In the genomic region with DNA sequence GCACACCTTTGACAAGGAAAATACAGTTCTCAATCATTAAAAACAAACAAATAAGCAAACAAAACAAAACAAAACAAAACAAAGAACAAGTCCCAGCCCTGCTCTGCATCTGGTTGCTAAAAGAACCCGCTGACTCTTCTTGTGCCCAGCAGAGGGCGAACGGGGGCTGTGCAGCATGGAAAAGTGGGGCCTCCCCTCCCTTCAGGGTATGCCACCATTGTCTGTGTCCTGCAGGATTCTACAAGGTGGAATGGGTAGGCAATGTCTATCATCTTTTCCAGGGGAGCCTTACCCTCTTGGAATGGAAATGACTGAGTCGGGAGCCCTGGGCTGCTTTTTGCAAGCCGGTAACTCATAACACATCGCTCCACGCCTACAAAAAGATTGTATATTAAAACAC, we compare ENCODE assay signal across 9 mouse cellular contexts. TPM values are rescaled to one million over a fixed set of nuclear protein-coding genes. Genes with fewer than 3 reads are reported as not detected.
A peak's percentile ranks its signal among the peaks of the same experiment; 100 is the strongest.
DNase-seq lines count a peak whose midpoint lies in the region; ATAC-seq and TF ChIP-seq lines count a peak whose summit lies in the region.
"Had no signal": no experiment of that assay in that cellular context is flagged by ENCODE, and none has a peak within 500 bp of the region (broad histone marks: within the 10 kb centered on the region; RNA-seq: fewer than 3 reads in every experiment).

No protein-coding gene starts in this region.

- ATAC-seq in embryonic facial prominence, embryonic 14.5 days (ENCODE audit: low read depth): peak; percentile 50; the same call in 1 of the 2 replicates
- ATAC-seq in liver, embryonic 14.5 days (ENCODE audit: insufficient read depth): no peak

- 67% methylated on average over 7 of the region's 7 CpGs for whole genome bisulfite sequencing in embryonic facial prominence, embryonic 14.5 days
- WGBS in liver, embryonic 14.5 days (ENCODE audit: insufficient replicate concordance): 58% methylated on average over 7 of the region's 7 CpGs

- no peaks in the 10 kb centered on the region for H3K36me3 ChIP-seq in E14TG2a.4 (ENCODE audit: insufficient read depth, low read length)
- no peaks in the 10 kb centered on the region for H3K36me3 ChIP-seq in embryonic facial prominence, embryonic 14.5 days (ENCODE audit: control insufficient read depth, insufficient read depth, low read length)
- H3K36me3 ChIP-seq in liver, embryonic 14.5 days (replicated peaks; ENCODE audit: control insufficient read depth, insufficient read depth, low read depth): no peaks in the 10 kb centered on the region
- H3K36me3 ChIP-seq: embryonic facial prominence, embryonic 12.5 days had no signal

- H3K27ac ChIP-seq in embryonic facial prominence, embryonic 14.5 days (replicated peaks; ENCODE audit: low read depth, low read length): no peak overlapping the region
- H3K27ac ChIP-seq in liver, embryonic 14.5 days: no peak overlapping the region
- H3K27ac ChIP-seq: embryonic facial prominence, embryonic 12.5 days had no signal

- H3K4me2 ChIP-seq in embryonic facial prominence, embryonic 14.5 days (ENCODE audit: low read depth, low read length): no peak overlapping the region
- no peak overlapping the region for H3K4me2 ChIP-seq in liver, embryonic 14.5 days (ENCODE audit: low read depth)
- H3K4me2 ChIP-seq: embryonic facial prominence, embryonic 12.5 days had no signal

- peaks cover 35% of the 10 kb centered on the region for H3K4me1 ChIP-seq in E14TG2a.4 (replicated peaks; ENCODE audit: low read depth, low read length)
- no peaks in the 10 kb centered on the region for H3K4me1 ChIP-seq in embryonic facial prominence, embryonic 14.5 days (ENCODE audit: control insufficient read depth, insufficient read depth, low read length)
- no peaks in the 10 kb centered on the region for H3K4me1 ChIP-seq in liver, embryonic 14.5 days (replicated peaks; ENCODE audit: control insufficient read depth in 2 of 2, insufficient read depth in 2 of 2, low read length in 1 of 2)
- H3K4me1 ChIP-seq: embryonic facial prominence, embryonic 12.5 days had no signal

- TF ChIP-seq EP300 in liver, embryonic 14.5 days (IDR thresholded peaks at IDR 0.05; ENCODE audit: low read depth): no peak

- peaks cover 11% of the 10 kb centered on the region for H3K9me3 ChIP-seq in E14TG2a.4 (ENCODE audit: low read length)
- no peaks in the 10 kb centered on the region for H3K9me3 ChIP-seq in embryonic facial prominence, embryonic 14.5 days (ENCODE audit: control insufficient read depth, low read length)
- no peaks in the 10 kb centered on the region for H3K9me3 ChIP-seq in liver, embryonic 14.5 days (ENCODE audit: control insufficient read depth, low read length)
- H3K9me3 ChIP-seq: embryonic facial prominence, embryonic 12.5 days had no signal

- H3K4me3 ChIP-seq in E14TG2a.4 (replicated peaks; ENCODE audit: low read length): no peak overlapping the region
- H3K4me3 ChIP-seq in embryonic facial prominence, embryonic 14.5 days (ENCODE audit: low read depth, low read length): no peak overlapping the region
- H3K4me3 ChIP-seq in liver, embryonic 14.5 days (ENCODE audit: insufficient read depth in 1 of 2, low read depth in 2 of 2, low read length in 2 of 2): no peak overlapping the region
- H3K4me3 ChIP-seq: embryonic facial prominence, embryonic 12.5 days had no signal

- TF ChIP-seq CTCF in E14TG2a.4 (conservative IDR thresholded peaks at IDR 0.05; ENCODE audit: low read length): peak; percentile 66
- TF ChIP-seq CTCF in liver, embryonic 14.5 days (IDR thresholded peaks at IDR 0.05; ENCODE audit: low read depth): peak; percentile 78

- H3K27me3 ChIP-seq in E14TG2a.4 (ENCODE audit: insufficient read depth, low read length): no peaks in the 10 kb centered on the region
- H3K27me3 ChIP-seq in embryonic facial prominence, embryonic 14.5 days (replicated peaks; ENCODE audit: control insufficient read depth, insufficient read depth, low read length): no peaks in the 10 kb centered on the region
- H3K27me3 ChIP-seq in liver, embryonic 14.5 days (ENCODE audit: control insufficient read depth, insufficient read depth, low read length): no peaks in the 10 kb centered on the region
- H3K27me3 ChIP-seq: embryonic facial prominence, embryonic 12.5 days had no signal

- peak; percentile 11 for DNase-seq in kidney, adult 18-20 months
- DNase-seq in kidney, adult 11 months: no peak
- peak; percentile 32 for DNase-seq in 3T3-L1 (ENCODE audit: low read depth, low spot score)
- DNase-seq in embryonic facial prominence, embryonic 14.5 days (ENCODE audit: low spot score): peak; percentile 35
- DNase-seq in liver, embryonic 14.5 days (ENCODE audit: low read depth in 3 of 3, low spot score in 3 of 3): no peak
- DNase-seq in thymus, postnatal 4 days: peak; percentile 68
- DNase-seq in layer of hippocampus, postnatal 36 days: no peak

- no peak overlapping the region for H3K9ac ChIP-seq in embryonic facial prominence, embryonic 14.5 days (ENCODE audit: low read depth, low read length)
- H3K9ac ChIP-seq in liver, embryonic 14.5 days (replicated peaks): no peak overlapping the region
- H3K9ac ChIP-seq: embryonic facial prominence, embryonic 12.5 days had no signal

RNA-seq across cellular contexts. Expression of gene Sf3b5, which starts 13.4 kb away (rescaled TPM):
- 39.8 and 42.7 TPM in 2 replicates for polyA plus RNA-seq in embryonic facial prominence, embryonic 14.5 days (2014; fragmentation: Nextera tagmentation; extraction: Ambion mirVana)
- polyA plus RNA-seq in liver, embryonic 14.5 days (2012; rRNA removed): 22.5 and 27.8 TPM in 2 replicates
- polyA plus RNA-seq in liver, embryonic 14.5 days (2014; fragmentation: Nextera tagmentation; extraction: Ambion mirVana): 23.1 and 24.9 TPM in 2 replicates
- 1 to 10 TPM; 7.3 to 10.0 TPM for total RNA-seq in layer of hippocampus, postnatal 36 days (2021)

RNA-seq across cellular contexts. Expression of gene Plagl1, which starts 41.8 kb away (rescaled TPM):
- 391 and 411 TPM in 2 replicates for polyA plus RNA-seq in embryonic facial prominence, embryonic 14.5 days (2014; fragmentation: Nextera tagmentation; extraction: Ambion mirVana)
- 41.0 and 47.0 TPM in 2 replicates for polyA plus RNA-seq in liver, embryonic 14.5 days (2012; rRNA removed)
- 26.3 and 27.5 TPM in 2 replicates for polyA plus RNA-seq in liver, embryonic 14.5 days (2014; fragmentation: Nextera tagmentation; extraction: Ambion mirVana)
- 10 to 100 TPM; 23.7 to 26.6 TPM for total RNA-seq in layer of hippocampus, postnatal 36 days (2021)

RNA-seq across cellular contexts. Expression of gene Stx11, which starts 54.4 kb away (rescaled TPM):
- polyA plus RNA-seq in embryonic facial prominence, embryonic 14.5 days (2014; fragmentation: Nextera tagmentation; extraction: Ambion mirVana): 3.8 and 5.4 TPM in 2 replicates
- 5.7 and 6.1 TPM in 2 replicates for polyA plus RNA-seq in liver, embryonic 14.5 days (2012; rRNA removed)
- polyA plus RNA-seq in liver, embryonic 14.5 days (2014; fragmentation: Nextera tagmentation; extraction: Ambion mirVana): 12.3 and 13.1 TPM in 2 replicates
- total RNA-seq in layer of hippocampus, postnatal 36 days (2021): under 1 TPM; 0.15 to 0.23 TPM

Comparison
In these comparisons a context has a peak if more than half of its experiments do, and no peak if none do; other contexts are left out.
1. DNase-seq: peak in kidney, adult 18-20 months (single experiment), 3T3-L1 (single experiment), embryonic facial prominence, embryonic 14.5 days (single experiment) and thymus, postnatal 4 days (single experiment); none in kidney, adult 11 months (single experiment), liver, embryonic 14.5 days (0 of 3) and layer of hippocampus, postnatal 36 days (0 of 2).